Mouse (Mus musculus) heart, embryonic 12.5 days (tissue): ENCODE data around the gene Wdr26. TPM values are rescaled to one million over a fixed set of nuclear protein-coding genes. Genes with fewer than 3 reads are reported as not detected.

ENCODE experiments used
- ATAC-seq: fragments of 200-750 bp; cut with Nextera tagmentation; 2 replicates; pipeline ENCODE4 v1.8.0; 2017; ENCODE audit warnings: moderate TSS enrichment, moderate library complexity; ENCODE audit not compliant: insufficient number of reproducible peaks, low FRiP score
- H3K27ac ChIP-seq: fragments of 300-500 bp; sonication (generic); 2 replicates; pipeline ENCODE4 v1.5.1; 2016; ENCODE audit warnings: mild to moderate bottlenecking, moderate library complexity; ENCODE audit not compliant: poor library complexity, severe bottlenecking
- H3K27me3 ChIP-seq: fragments of 300-500 bp; sonication (generic); replicated peaks from 2 replicates; pipeline ENCODE4 v1.6.1; 2016; ENCODE audit warnings: mild to moderate bottlenecking, moderate library complexity
- H3K36me3 ChIP-seq: fragments of 300-500 bp; sonication (generic); 2 replicates; pipeline ENCODE4 v1.6.1; 2016; ENCODE audit warnings: mild to moderate bottlenecking, moderate library complexity
- H3K4me1 ChIP-seq: fragments of 300-500 bp; sonication (generic); replicated peaks from 2 replicates; pipeline ENCODE4 v1.6.1; 2016; ENCODE audit warnings: mild to moderate bottlenecking
- H3K4me2 ChIP-seq: fragments of 300-500 bp; sonication (generic); 2 replicates; pipeline ENCODE4 v1.6.1; 2016; ENCODE audit warnings: mild to moderate bottlenecking, moderate library complexity
- H3K4me3 ChIP-seq: fragments of 300-500 bp; sonication (generic); 2 replicates; pipeline ENCODE4 v1.5.1; 2016; ENCODE audit warnings: mild to moderate bottlenecking
- H3K9ac ChIP-seq: fragments of 300-500 bp; sonication (generic); 2 replicates; pipeline ENCODE4 v1.6.1; 2016; ENCODE audit warnings: mild to moderate bottlenecking, moderate library complexity
- H3K9me3 ChIP-seq: fragments of 300-500 bp; sonication (generic); replicated peaks from 2 replicates; pipeline ENCODE4 v1.6.1; 2016; ENCODE audit warnings: mild to moderate bottlenecking, moderate library complexity
- WGBS: fragments of 180-500 bp; shearing (Covaris S2); methylation state at CpG from one replicate; pipeline ENCODE4 v1.1.7; 2016; 5-methylcytosine and 5-hydroxymethylcytosine counted together
- polyA plus RNA-seq: library from polyadenylated mRNA; unstranded; fragments of >200 nt; fragmentation: Nextera tagmentation; extraction: Ambion mirVana; gene quantifications from 2 replicates; pipeline ENCODE4 v1.2.1, GENCODE M21; 2016

The Wdr26 gene
- polyA plus RNA-seq, 1 experiment from 2014 or later = 35.2 TPM

DNA sequence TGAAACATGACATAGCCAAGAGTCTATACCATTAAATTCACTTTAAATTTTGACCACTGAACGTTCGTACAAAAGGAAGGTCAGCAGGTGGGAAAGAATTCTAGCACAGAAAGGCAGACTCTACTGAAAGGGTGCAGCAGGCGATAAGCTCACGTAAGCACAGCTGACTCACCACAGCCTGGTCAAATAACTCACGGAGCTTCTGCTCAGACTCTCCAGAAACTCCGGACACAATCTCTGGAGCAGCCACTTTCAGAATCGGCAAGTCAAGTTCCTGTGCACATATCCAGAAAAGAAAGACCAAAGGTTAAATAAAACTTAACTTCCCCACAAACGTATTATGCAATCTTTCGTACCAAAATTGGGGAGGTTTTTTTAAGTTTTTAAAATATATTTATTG lies 85.0 kb downstream of the Wdr26 start:
- Histone ChIP-seq H3K27me3 (no peaks in the 10 kb centered on the region), H3K36me3 (peaks cover 77% of the 10 kb centered on the region), H3K4me2 (no peak overlapping the region), H3K27ac (no peak overlapping the region), H3K9me3 (no peaks in the 10 kb centered on the region), H3K4me1 (no peaks in the 10 kb centered on the region), H3K9ac (no peak overlapping the region), H3K4me3 (no peak overlapping the region)
- no peak for ATAC-seq
- WGBS = 89% methylated on average over 9 of the region's 9 CpGs

GRCm38 (mm10) chr1:181125916-181126315 lies 85.9 kb downstream of the Wdr26 start:
- Histone ChIP-seq H3K9ac (no peak overlapping the region), H3K36me3 (peaks cover 79% of the 10 kb centered on the region), H3K27ac (no peak overlapping the region), H3K4me1 (no peaks in the 10 kb centered on the region), H3K9me3 (no peaks in the 10 kb centered on the region), H3K4me3 (no peak overlapping the region), H3K4me2 (no peak overlapping the region), H3K27me3 (no peaks in the 10 kb centered on the region)
- ATAC-seq = no peak
- 91% methylated on average over 3 of the region's 3 CpGs for WGBS

DNA sequence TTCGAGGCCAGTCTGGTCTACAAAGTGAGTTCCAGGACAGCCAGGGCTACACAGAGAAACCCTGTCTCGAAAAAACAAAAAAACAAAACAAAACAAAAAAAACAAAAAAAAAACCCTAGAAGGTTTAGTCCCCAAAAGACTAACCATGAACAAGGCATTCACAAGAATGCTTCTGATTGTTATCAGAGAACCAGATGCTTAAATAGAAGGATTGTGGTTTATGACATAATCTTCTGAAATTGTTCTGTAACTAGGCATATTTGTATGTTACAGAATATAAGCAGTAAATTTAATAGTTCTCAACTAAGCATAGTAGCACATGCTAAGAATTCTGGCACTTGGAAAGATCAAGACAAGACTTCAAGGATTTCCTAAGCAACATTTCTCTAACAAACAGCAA lies 87.7 kb downstream of the Wdr26 start:
- H3K36me3 ChIP-seq = peaks cover 79% of the 10 kb centered on the region
- H3K4me1 ChIP-seq = no peaks in the 10 kb centered on the region
- H3K9me3 ChIP-seq = no peaks in the 10 kb centered on the region
- no peak overlapping the region for H3K27ac ChIP-seq
- H3K4me3 ChIP-seq = no peak overlapping the region
- 90% methylated on average over 2 of the region's 2 CpGs for WGBS
- H3K27me3 ChIP-seq = no peaks in the 10 kb centered on the region
- no peak overlapping the region for H3K9ac ChIP-seq
- ATAC-seq = no peak
- no peak overlapping the region for H3K4me2 ChIP-seq

Other genes with a start within 250 kb of the Wdr26 start
- 5.0 and 5.1 TPM in 2 replicates for gene Ephx1, start 191.1 kb downstream of the Wdr26 start, polyA plus RNA-seq
- not detected in 2 replicates for gene 9130409I23Rik, start 160.8 kb downstream of the Wdr26 start, polyA plus RNA-seq
- gene Nvl, start 67.8 kb downstream of the Wdr26 start, polyA plus RNA-seq = 21.4 and 22.6 TPM in 2 replicates
- gene Cnih4, start 67.3 kb downstream of the Wdr26 start, polyA plus RNA-seq = 128 and 130 TPM in 2 replicates
- 0.27 and 0.36 TPM in 2 replicates for gene Cnih3, start 140.6 kb upstream of the Wdr26 start, polyA plus RNA-seq